Mouse (Mus musculus) heart, embryonic 16.5 days (tissue): ENCODE measurements around the gene Ddit4. TPM values are rescaled to one million over a fixed set of nuclear protein-coding genes. Genes with fewer than 3 reads are reported as not detected.

Experiments
- polyA plus RNA-seq: library from polyadenylated mRNA; unstranded; fragments of >200 nt; fragmentation: Nextera tagmentation; extraction: Ambion mirVana; gene quantifications from 2 replicates; pipeline ENCODE4 v1.2.1, GENCODE M21; 2015

Gene Ddit4
- polyA plus RNA-seq, 1 experiment from 2014 or later, result 31.9 TPM

Other genes starting within 250 kb of the Ddit4 start
- gene Micu1, start 249.4 kb downstream of the Ddit4 start, polyA plus RNA-seq, result 39.3 and 40.1 TPM in 2 replicates
- 22.1 and 26.3 TPM in 2 replicates for gene Dnajb12, start 72.3 kb downstream of the Ddit4 start, polyA plus RNA-seq
- gene Ascc1, start 51.0 kb upstream of the Ddit4 start, polyA plus RNA-seq, result 41.9 and 44.1 TPM in 2 replicates
- gene Anapc16, start 51.3 kb upstream of the Ddit4 start, polyA plus RNA-seq, result 89.3 and 90.1 TPM in 2 replicates
- gene Spock2, start 154.4 kb upstream of the Ddit4 start, polyA plus RNA-seq, result 6.7 and 8.6 TPM in 2 replicates